Mouse (Mus musculus) E14TG2a.4 (cell line): ENCODE results near the gene Ppp1r16b.
A peak's percentile ranks its signal among the peaks of the same experiment; 100 is the strongest.

Experiments
- H3K27me3 ChIP-seq: 2 replicates; pipeline ENCODE4 v1.6.1; 2014; ENCODE audit warnings: low read length, control low read depth; ENCODE audit not compliant: insufficient read depth
- H3K36me3 ChIP-seq: 2 replicates; pipeline ENCODE4 v1.6.1; 2014; ENCODE audit warnings: low read length, control low read depth; ENCODE audit not compliant: insufficient read depth
- H3K4me1 ChIP-seq: replicated peaks from 2 replicates; pipeline ENCODE4 v1.6.1; 2014; ENCODE audit warnings: low read depth, low read length, control low read depth
- H3K4me3 ChIP-seq: replicated peaks from 2 replicates; pipeline ENCODE4 v1.5.1; 2014; ENCODE audit warnings: mild to moderate bottlenecking, low read length
- H3K9me3 ChIP-seq: 2 replicates; pipeline ENCODE4 v1.6.1; 2014; ENCODE audit warnings: low read length, control low read depth
- CTCF ChIP-seq: conservative IDR thresholded peaks from 2 replicates; pipeline ENCODE4 v1.5.1; 2014; ENCODE audit warnings: low read length
- NANOG ChIP-seq: IDR thresholded peaks from 2 replicates; pipeline ENCODE4 v1.6.1; 2014; ENCODE audit warnings: borderline replicate concordance, low read length, mixed read lengths
- POU5F1 ChIP-seq: IDR thresholded peaks from 2 replicates; pipeline ENCODE4 v1.6.1; 2014; ENCODE audit warnings: low read length, borderline replicate concordance

Gene Ppp1r16b

GRCm38 (mm10) chr2:158776716-158777115 lies 111.5 kb downstream of the Ppp1r16b start:
- no peaks in the 10 kb centered on the region for H3K9me3 ChIP-seq
- TF ChIP-seq CTCF (no peak), NANOG (no peak), POU5F1 (no peak)
- no peaks in the 10 kb centered on the region for H3K27me3 ChIP-seq
- peaks cover 67% of the 10 kb centered on the region for H3K4me1 ChIP-seq
- peaks cover 94% of the 10 kb centered on the region for H3K36me3 ChIP-seq
- H3K4me3 ChIP-seq: no peak overlapping the region

GRCm38 (mm10) chr2:158777490-158777889 lies 112.3 kb downstream of the Ppp1r16b start:
- H3K4me3 ChIP-seq: no peak overlapping the region
- no peaks in the 10 kb centered on the region for H3K27me3 ChIP-seq
- peaks cover 93% of the 10 kb centered on the region for H3K36me3 ChIP-seq
- H3K9me3 ChIP-seq: no peaks in the 10 kb centered on the region
- TF ChIP-seq CTCF: no peak
- TF ChIP-seq NANOG: no peak
- TF ChIP-seq POU5F1: no peak
- peaks cover 62% of the 10 kb centered on the region for H3K4me1 ChIP-seq

- Histone ChIP-seq H3K4me1 (peaks cover 60% of the 10 kb centered on the region), H3K36me3 (peaks cover 93% of the 10 kb centered on the region), H3K4me3 (peak overlapping the region; percentile 45), H3K27me3 (no peaks in the 10 kb centered on the region), H3K9me3 (no peaks in the 10 kb centered on the region)
- TF ChIP-seq CTCF: no peak
- TF ChIP-seq POU5F1: no peak
These were observed 113.2 kb downstream of the Ppp1r16b start for GRCm38 (mm10) chr2:158778349-158778748.

- Histone ChIP-seq H3K4me3 (no peak overlapping the region), H3K4me1 (peaks cover 58% of the 10 kb centered on the region), H3K27me3 (no peaks in the 10 kb centered on the region), H3K36me3 (peaks cover 95% of the 10 kb centered on the region), H3K9me3 (no peaks in the 10 kb centered on the region)
- TF ChIP-seq CTCF (no peak), POU5F1 (no peak), NANOG (no peak)
These were observed 115.9 kb downstream of the Ppp1r16b start for GRCm38 (mm10) chr2:158781126-158781525.

GRCm38 (mm10) chr2:158786927-158787795 lies 122.0 kb downstream of the Ppp1r16b start:
- Histone ChIP-seq H3K4me3 (no peak overlapping the region), H3K9me3 (no peaks in the 10 kb centered on the region), H3K36me3 (peaks cover 46% of the 10 kb centered on the region), H3K27me3 (0 out of 2 replicates have a peak, but pooled peaks cover 4% of the 10 kb centered on the region), H3K4me1 (peaks cover 50% of the 10 kb centered on the region)
- TF ChIP-seq NANOG: no peak
- TF ChIP-seq CTCF: no peak
- TF ChIP-seq POU5F1: no peak

GRCm38 (mm10) chr2:158794494-158795004 lies 129.4 kb downstream of the Ppp1r16b start, which contains the start of gene Dhx35:
TSS of gene Dhx35 (plus strand) at chr2:158794807.
- no peaks in the 10 kb centered on the region for H3K9me3 ChIP-seq
- TF ChIP-seq POU5F1: no peak
- TF ChIP-seq CTCF: no peak
- TF ChIP-seq NANOG: no peak
- H3K27me3 ChIP-seq: 0 out of 2 replicates have a peak, but pooled peaks cover 4% of the 10 kb centered on the region
- peaks cover 54% of the 10 kb centered on the region for H3K4me1 ChIP-seq
- peak within 1 kb of the TSS; percentile 96 for H3K4me3 ChIP-seq
- peaks cover 12% of the 10 kb centered on the region for H3K36me3 ChIP-seq

- H3K36me3 ChIP-seq: peaks cover 14% of the 10 kb centered on the region
- no peak for TF ChIP-seq CTCF
- no peak for TF ChIP-seq NANOG
- no peak for TF ChIP-seq POU5F1
- H3K27me3 ChIP-seq: 0 out of 2 replicates have a peak, but pooled peaks cover 4% of the 10 kb centered on the region
These were observed 129.8 kb downstream of the Ppp1r16b start for GRCm38 (mm10) chr2:158795043-158795442.

GRCm38 (mm10) chr2:158795875-158796274 lies 130.7 kb downstream of the Ppp1r16b start:
- H3K36me3 ChIP-seq: peaks cover 22% of the 10 kb centered on the region
- H3K4me3 ChIP-seq: peak overlapping the region; percentile 96
- H3K4me1 ChIP-seq: peaks cover 64% of the 10 kb centered on the region
- 0 out of 2 replicates have a peak, but pooled peaks cover 4% of the 10 kb centered on the region for H3K27me3 ChIP-seq
- no peak for TF ChIP-seq POU5F1
- TF ChIP-seq CTCF: no peak
- no peak for TF ChIP-seq NANOG
- no peaks in the 10 kb centered on the region for H3K9me3 ChIP-seq

More at GRCm38 (mm10) chr2:158795043-158795442, 129.8 kb downstream of the Ppp1r16b start:
- Histone ChIP-seq H3K9me3 (no peaks in the 10 kb centered on the region), H3K4me3 (peak overlapping the region; percentile 96), H3K4me1 (peaks cover 56% of the 10 kb centered on the region)
